Mouse (Mus musculus) kidney, postnatal 0 days (tissue): ENCODE measurements around the gene Col6a3. TPM values are rescaled to one million over a fixed set of nuclear protein-coding genes. Genes with fewer than 3 reads are reported as not detected.

ENCODE experiments used
- ATAC-seq: fragments of 200-750 bp; cut with Nextera tagmentation; replicated peaks from 2 replicates; pipeline ENCODE4 v1.8.0; 2017; ENCODE audit warnings: low read depth, moderate number of reproducible peaks, moderate TSS enrichment, moderate library complexity; ENCODE audit not compliant: low FRiP score
- DNase-seq: peaks from one replicate; pipeline ENCODE4 v3.0.0-alpha.2; 2016; ENCODE audit warnings: low spot score
- H3K27ac ChIP-seq: fragments of 300-500 bp; sonication (generic); 2 replicates; pipeline ENCODE4 v1.5.1; 2014; ENCODE audit warnings: mild to moderate bottlenecking
- H3K27me3 ChIP-seq: fragments of 300-500 bp; sonication (generic); 2 replicates; pipeline ENCODE4 v1.6.1; 2014; ENCODE audit warnings: low read length, mixed read lengths; ENCODE audit not compliant: insufficient read depth
- H3K36me3 ChIP-seq: fragments of 300-500 bp; sonication (generic); 2 replicates; pipeline ENCODE4 v1.6.1; 2014; ENCODE audit warnings: low read length, mixed read lengths; ENCODE audit not compliant: insufficient read depth
- H3K4me1 ChIP-seq: fragments of 300-500 bp; sonication (generic); replicated peaks from 2 replicates; pipeline ENCODE4 v1.6.1; 2014; ENCODE audit warnings: antibody characterized with exemption, low read length, mixed read lengths; ENCODE audit not compliant: insufficient read depth
- H3K4me2 ChIP-seq: fragments of 300-500 bp; sonication (generic); 2 replicates; pipeline ENCODE4 v1.6.1; 2014; ENCODE audit warnings: mild to moderate bottlenecking, low read length, moderate library complexity, mixed read lengths
- H3K4me3 ChIP-seq: fragments of 300-500 bp; sonication (generic); replicated peaks from 2 replicates; pipeline ENCODE4 v1.5.1; 2014; ENCODE audit warnings: low read depth, low read length
- H3K9ac ChIP-seq: fragments of 300-500 bp; sonication (generic); 2 replicates; pipeline ENCODE4 v1.6.1; 2014; ENCODE audit warnings: low read depth, low read length
- H3K9me3 ChIP-seq: fragments of 300-500 bp; sonication (generic); replicated peaks from 2 replicates; pipeline ENCODE4 v1.6.1; 2016; ENCODE audit warnings: low read length, inconsistent platforms, mixed read lengths
- CTCF ChIP-seq: IDR thresholded peaks from 2 replicates; pipeline ENCODE4 v1.5.1; 2016; ENCODE audit warnings: antibody characterized with exemption, low read depth, mild to moderate bottlenecking, moderate library complexity
- WGBS: fragments of 180-500 bp; shearing (Covaris S2); extraction: QIAGEN DNeasy Blood & Tissue Kit; methylation state at CpG from one replicate; pipeline ENCODE4 v1.1.7; 2014; 5-methylcytosine and 5-hydroxymethylcytosine counted together
- polyA plus RNA-seq: library from polyadenylated mRNA; unstranded; fragments of >200 nt; fragmentation: Nextera tagmentation; extraction: Ambion mirVana; gene quantifications from 2 replicates; pipeline ENCODE4 v1.2.1, GENCODE M21; 2015

Gene Col6a3
- polyA plus RNA-seq, 1 experiment from 2014 or later = 19.9 TPM

DNA sequence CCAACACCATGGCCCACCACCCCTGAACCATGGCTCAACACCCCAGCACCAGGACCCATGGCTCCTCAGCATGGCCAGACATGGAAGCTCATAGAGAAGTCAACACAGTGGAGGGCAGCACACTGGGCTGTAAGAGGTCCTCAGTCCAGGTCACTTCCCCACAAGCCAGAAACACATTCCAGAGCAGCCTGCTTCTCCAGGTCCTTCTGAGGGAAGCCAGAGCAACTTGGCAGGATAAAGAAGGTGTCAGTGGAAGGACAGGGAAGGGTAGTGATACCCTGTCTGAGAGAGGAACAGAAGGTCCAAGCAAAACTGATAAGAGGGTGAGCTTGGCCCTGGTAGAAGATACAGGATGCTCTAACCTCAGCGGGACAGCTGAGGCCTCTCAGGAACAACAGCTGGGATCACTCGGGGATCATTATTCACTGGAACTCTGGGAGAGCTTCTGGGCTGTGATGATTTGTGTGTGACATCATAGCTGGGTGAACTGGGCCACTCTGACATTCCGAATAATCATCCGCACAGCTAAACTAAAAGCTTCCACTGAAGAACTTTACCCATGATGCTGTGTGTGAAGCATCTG lies 85.6 kb downstream of the Col6a3 start:
- H3K4me1 ChIP-seq = no peaks in the 10 kb centered on the region
- H3K27me3 ChIP-seq = no peaks in the 10 kb centered on the region
- H3K4me2 ChIP-seq = no peak overlapping the region
- TF ChIP-seq CTCF = no peak
- no peak for ATAC-seq
- H3K9me3 ChIP-seq = no peaks in the 10 kb centered on the region
- peak; percentile 75 for DNase-seq
- WGBS = 39% methylated on average over 4 of the region's 4 CpGs
- H3K36me3 ChIP-seq = no peaks in the 10 kb centered on the region
- H3K9ac ChIP-seq = no peak overlapping the region
- no peak overlapping the region for H3K4me3 ChIP-seq
- H3K27ac ChIP-seq = 0 out of 2 replicates have a peak overlapping the region, but pooled peaks have one; percentile 43

- H3K4me2 ChIP-seq = no peak overlapping the region
- H3K9ac ChIP-seq = no peak overlapping the region
- H3K27me3 ChIP-seq = no peaks in the 10 kb centered on the region
- TF ChIP-seq CTCF = no peak
- H3K9me3 ChIP-seq = no peaks in the 10 kb centered on the region
- no peaks in the 10 kb centered on the region for H3K4me1 ChIP-seq
- ATAC-seq (no peak), DNase-seq (no peak)
- H3K4me3 ChIP-seq = no peak overlapping the region
- no peak overlapping the region for H3K27ac ChIP-seq
- H3K36me3 ChIP-seq = no peaks in the 10 kb centered on the region
- 42% methylated on average over 17 of the region's 17 CpGs for WGBS
Observed at GRCm38 (mm10) chr1:90753869-90754563, 89.8 kb downstream of the Col6a3 start.

- Histone ChIP-seq H3K4me3 (no peak overlapping the region), H3K9ac (no peak overlapping the region), H3K4me1 (no peaks in the 10 kb centered on the region), H3K9me3 (no peaks in the 10 kb centered on the region), H3K27ac (no peak overlapping the region), H3K4me2 (no peak overlapping the region), H3K27me3 (no peaks in the 10 kb centered on the region), H3K36me3 (no peaks in the 10 kb centered on the region)
- 59% methylated on average over 4 of the region's 4 CpGs for WGBS
- DNase-seq (no peak), ATAC-seq (no peak)
- TF ChIP-seq CTCF = no peak
Observed at GRCm38 (mm10) chr1:90751221-90751620, 92.5 kb downstream of the Col6a3 start.

DNA sequence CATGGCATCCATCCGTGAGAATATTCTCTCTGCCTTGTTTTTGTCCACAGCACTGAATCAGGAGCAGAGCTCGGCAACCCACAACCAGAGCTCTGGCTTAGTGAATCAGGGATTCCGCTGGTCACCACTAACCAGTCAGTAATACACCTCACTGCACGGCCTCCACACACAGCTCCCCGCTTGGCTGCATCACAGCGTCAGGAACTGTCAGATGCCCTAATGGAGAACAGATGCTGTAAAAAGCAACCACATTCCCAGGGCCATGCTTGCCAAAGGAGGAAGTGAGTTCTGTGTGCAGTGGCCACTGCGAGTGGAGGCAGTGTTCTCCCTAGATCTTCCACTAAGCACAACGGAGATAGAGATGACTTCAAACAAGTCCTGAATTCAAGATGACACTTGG lies 93.6 kb downstream of the Col6a3 start:
- Histone ChIP-seq H3K4me3 (no peak overlapping the region), H3K36me3 (no peaks in the 10 kb centered on the region), H3K4me1 (0 out of 2 replicates have a peak, but pooled peaks cover under 1% of the 10 kb centered on the region), H3K4me2 (no peak overlapping the region), H3K9ac (no peak overlapping the region), H3K27ac (no peak overlapping the region), H3K27me3 (no peaks in the 10 kb centered on the region), H3K9me3 (no peaks in the 10 kb centered on the region)
- ATAC-seq (no peak; the same call in 1 of the 2 replicates), DNase-seq (peak; percentile 65)
- 22% methylated on average over 8 of the region's 8 CpGs for WGBS
- no peak for TF ChIP-seq CTCF

DNA sequence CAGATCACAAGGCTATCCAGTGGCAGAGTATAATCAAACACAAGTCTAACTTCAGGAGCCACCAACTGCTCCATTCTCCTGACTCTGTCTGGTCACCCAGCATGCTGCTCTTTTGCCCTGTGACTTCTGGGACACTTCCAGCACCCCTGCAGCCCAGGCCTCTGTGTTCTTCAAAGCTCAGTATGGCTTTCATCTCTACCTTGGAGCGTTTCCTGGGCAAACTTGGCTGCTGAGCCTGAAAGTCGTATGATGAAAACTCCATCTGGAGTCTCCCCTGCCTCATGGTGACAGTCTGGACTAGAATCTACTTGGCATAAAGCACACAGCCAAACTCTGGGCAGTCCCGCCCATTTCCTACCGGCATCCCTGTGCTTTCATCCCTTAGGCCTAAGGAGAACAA lies 95.2 kb downstream of the Col6a3 start:
- 75% methylated on average over 4 of the region's 4 CpGs for WGBS
- Histone ChIP-seq H3K9me3 (no peaks in the 10 kb centered on the region), H3K36me3 (no peaks in the 10 kb centered on the region), H3K4me2 (no peak overlapping the region), H3K9ac (no peak overlapping the region), H3K4me1 (0 out of 2 replicates have a peak, but pooled peaks cover 5% of the 10 kb centered on the region), H3K27me3 (no peaks in the 10 kb centered on the region), H3K27ac (no peak overlapping the region), H3K4me3 (no peak overlapping the region)
- DNase-seq (no peak), ATAC-seq (no peak)
- TF ChIP-seq CTCF = no peak

- no peaks in the 10 kb centered on the region for H3K9me3 ChIP-seq
- 2% methylated on average over 14 of the region's 14 CpGs for WGBS
- peak; percentile 92 for DNase-seq
- peak overlapping the region; percentile 14; the same call in 1 of the 2 replicates for H3K27ac ChIP-seq
- 0 out of 2 replicates have a peak overlapping the region, but pooled peaks have one; percentile 2 for H3K9ac ChIP-seq
- H3K4me1 ChIP-seq = 0 out of 2 replicates have a peak, but pooled peaks cover 5% of the 10 kb centered on the region
- H3K27me3 ChIP-seq = no peaks in the 10 kb centered on the region
- no peaks in the 10 kb centered on the region for H3K36me3 ChIP-seq
- ATAC-seq = peak; percentile 80
- H3K4me2 ChIP-seq = peak overlapping the region; percentile 32
- TF ChIP-seq CTCF = no peak
- no peak overlapping the region; the same call in 1 of the 2 replicates for H3K4me3 ChIP-seq
Observed at GRCm38 (mm10) chr1:90743941-90744386, 99.8 kb downstream of the Col6a3 start.
